Mouse (Mus musculus) lung, postnatal 0 days (tissue): ENCODE data around the gene Fbxw11. TPM values are rescaled to one million over a fixed set of nuclear protein-coding genes. Genes with fewer than 3 reads are reported as not detected.

Experiments used
- ATAC-seq: fragments of 200-750 bp; cut with Nextera tagmentation; 2 replicates; pipeline ENCODE4 v1.8.0; 2017; ENCODE audit warnings: moderate library complexity
- DNase-seq: peaks from one replicate; pipeline ENCODE4 v3.0.0-alpha.2; 2016; ENCODE audit warnings: low spot score
- H3K27ac ChIP-seq: fragments of 300-500 bp; sonication (generic); 2 replicates; pipeline ENCODE4 v1.5.1; 2014; ENCODE audit warnings: antibody characterized with exemption, mild to moderate bottlenecking, low read length, mixed read lengths
- H3K27me3 ChIP-seq: fragments of 300-500 bp; sonication (generic); replicated peaks from 2 replicates; pipeline ENCODE4 v1.6.1; 2014; ENCODE audit warnings: low read length, mixed read lengths; ENCODE audit not compliant: insufficient read depth
- H3K36me3 ChIP-seq: fragments of 300-500 bp; sonication (generic); 2 replicates; pipeline ENCODE4 v1.6.1; 2014; ENCODE audit warnings: low read length, mixed read lengths; ENCODE audit not compliant: insufficient read depth
- H3K4me1 ChIP-seq: fragments of 300-500 bp; sonication (generic); 2 replicates; pipeline ENCODE4 v1.6.1; 2014; ENCODE audit warnings: antibody characterized with exemption, low read depth, low read length, mixed read lengths; ENCODE audit not compliant: insufficient read depth
- H3K4me2 ChIP-seq: fragments of 300-500 bp; sonication (generic); replicated peaks from 2 replicates; pipeline ENCODE4 v1.6.1; 2014; ENCODE audit warnings: low read depth, mild to moderate bottlenecking, low read length, moderate library complexity, mixed read lengths
- H3K4me3 ChIP-seq: fragments of 300-500 bp; sonication (generic); 2 replicates; pipeline ENCODE4 v1.5.1; 2014; ENCODE audit warnings: low read depth, low read length
- H3K9ac ChIP-seq: fragments of 300-500 bp; sonication (generic); replicated peaks from 2 replicates; pipeline ENCODE4 v1.6.1; 2014; ENCODE audit warnings: low read depth, mild to moderate bottlenecking
- H3K9me3 ChIP-seq: fragments of 300-500 bp; sonication (generic); 2 replicates; pipeline ENCODE4 v1.6.1; 2016; ENCODE audit warnings: low read length, mixed read lengths
- CTCF ChIP-seq: IDR thresholded peaks from 2 replicates; pipeline ENCODE4 v1.5.1; 2016; ENCODE audit warnings: antibody characterized with exemption, mild to moderate bottlenecking
- EP300 ChIP-seq: IDR thresholded peaks from 2 replicates; pipeline ENCODE4 v1.6.1; 2016; ENCODE audit warnings: antibody characterized with exemption, mild to moderate bottlenecking, control low read depth
- WGBS: fragments of 180-500 bp; shearing (Covaris S2); extraction: QIAGEN DNeasy Blood & Tissue Kit; methylation state at CpG from one replicate; pipeline ENCODE4 v1.1.7; 2014; 5-methylcytosine and 5-hydroxymethylcytosine counted together
- polyA plus RNA-seq: library from polyadenylated mRNA; unstranded; fragments of >200 nt; fragmentation: Nextera tagmentation; extraction: Ambion mirVana; gene quantifications from 2 replicates; pipeline ENCODE4 v1.2.1, GENCODE M21; 2015

Gene Fbxw11
- polyA plus RNA-seq, 1 experiment from 2014 or later, result 46.6 TPM

- Histone ChIP-seq H3K36me3 (no peaks in the 10 kb centered on the region), H3K27me3 (no peaks in the 10 kb centered on the region), H3K9ac (no peak overlapping the region), H3K4me3 (no peak overlapping the region), H3K4me2 (no peak overlapping the region), H3K27ac (no peak overlapping the region), H3K9me3 (no peaks in the 10 kb centered on the region), H3K4me1 (peaks cover 5% of the 10 kb centered on the region; the same call in 1 of the 2 replicates)
- no peak for ATAC-seq
- WGBS, result 57% methylated on average over 3 of the region's 3 CpGs
- no peak for DNase-seq
- no peak for TF ChIP-seq EP300
- no peak for TF ChIP-seq CTCF
Measured at GRCm38 (mm10) chr11:32707481-32707880, 65.0 kb downstream of the Fbxw11 start.

- ATAC-seq (no peak), DNase-seq (no peak)
- Histone ChIP-seq H3K36me3 (no peaks in the 10 kb centered on the region; the same call in 1 of the 2 replicates), H3K4me3 (no peak overlapping the region), H3K27me3 (no peaks in the 10 kb centered on the region), H3K4me1 (peaks cover 5% of the 10 kb centered on the region; the same call in 1 of the 2 replicates), H3K9me3 (no peaks in the 10 kb centered on the region), H3K9ac (no peak overlapping the region), H3K27ac (no peak overlapping the region), H3K4me2 (no peak overlapping the region)
- TF ChIP-seq EP300, result no peak
- no peak for TF ChIP-seq CTCF
- WGBS, result 74% methylated on average over 14 of the region's 14 CpGs
Measured at GRCm38 (mm10) chr11:32708739-32709501, 66.4 kb downstream of the Fbxw11 start.

- peak; percentile 85 for DNase-seq
- WGBS, result 0% methylated on average over 1 of the region's 1 CpGs
- ATAC-seq, result no peak
Measured at GRCm38 (mm10) chr11:32709563-32709962, 67.0 kb downstream of the Fbxw11 start.

GRCm38 (mm10) chr11:32714230-32714629 is 71.7 kb downstream of the Fbxw11 start:
- no peak overlapping the region for H3K4me3 ChIP-seq
- H3K4me1 ChIP-seq, result 0 out of 2 replicates have a peak, but pooled peaks cover 3% of the 10 kb centered on the region
- H3K4me2 ChIP-seq, result no peak overlapping the region
- H3K36me3 ChIP-seq, result no peaks in the 10 kb centered on the region; the same call in 1 of the 2 replicates
- H3K27me3 ChIP-seq, result no peaks in the 10 kb centered on the region
- no peak for TF ChIP-seq EP300
- peak; percentile 70 for TF ChIP-seq CTCF
- ATAC-seq (peak; percentile 44; the same call in 1 of the 2 replicates), DNase-seq (peak; percentile 34)
- H3K9me3 ChIP-seq, result no peaks in the 10 kb centered on the region
- 64% methylated on average over 5 of the region's 5 CpGs for WGBS
- H3K9ac ChIP-seq, result no peak overlapping the region
- H3K27ac ChIP-seq, result no peak overlapping the region

More at GRCm38 (mm10) chr11:32709563-32709962, 67.0 kb downstream of the Fbxw11 start:
- no peak overlapping the region for H3K9ac ChIP-seq
- no peaks in the 10 kb centered on the region for H3K27me3 ChIP-seq
- no peaks in the 10 kb centered on the region; the same call in 1 of the 2 replicates for H3K36me3 ChIP-seq
- no peak overlapping the region for H3K4me2 ChIP-seq
- H3K4me3 ChIP-seq, result no peak overlapping the region
- no peaks in the 10 kb centered on the region for H3K9me3 ChIP-seq
- H3K4me1 ChIP-seq, result peaks cover under 1% of the 10 kb centered on the region; the same call in 1 of the 2 replicates
- no peak for TF ChIP-seq EP300
- TF ChIP-seq CTCF, result peak; percentile 87
- H3K27ac ChIP-seq, result no peak overlapping the region

- no peak for ATAC-seq
- no peaks in the 10 kb centered on the region for H3K27me3 ChIP-seq
- 91% methylated on average over 2 of the region's 2 CpGs for WGBS
Measured at GRCm38 (mm10) chr11:32714896-32715295, 72.4 kb downstream of the Fbxw11 start.

GRCm38 (mm10) chr11:32715495-32715894 is 73.0 kb downstream of the Fbxw11 start:
- TF ChIP-seq CTCF, result no peak
- TF ChIP-seq EP300, result no peak
- Histone ChIP-seq H3K4me2 (no peak overlapping the region), H3K4me3 (no peak overlapping the region), H3K27ac (no peak overlapping the region), H3K27me3 (no peaks in the 10 kb centered on the region), H3K4me1 (0 out of 2 replicates have a peak, but pooled peaks cover 3% of the 10 kb centered on the region), H3K9ac (no peak overlapping the region), H3K36me3 (no peaks in the 10 kb centered on the region; the same call in 1 of the 2 replicates), H3K9me3 (no peaks in the 10 kb centered on the region)
- ATAC-seq (no peak), DNase-seq (no peak)
- WGBS, result 76% methylated on average over 6 of the region's 6 CpGs

More at GRCm38 (mm10) chr11:32714896-32715295, 72.4 kb downstream of the Fbxw11 start:
- Histone ChIP-seq H3K4me2 (no peak overlapping the region), H3K4me3 (no peak overlapping the region), H3K9ac (no peak overlapping the region), H3K9me3 (no peaks in the 10 kb centered on the region), H3K4me1 (0 out of 2 replicates have a peak, but pooled peaks cover 3% of the 10 kb centered on the region), H3K36me3 (no peaks in the 10 kb centered on the region; the same call in 1 of the 2 replicates), H3K27ac (no peak overlapping the region)
- DNase-seq, result no peak
- no peak for TF ChIP-seq EP300
- TF ChIP-seq CTCF, result no peak
